Mouse (Mus musculus) heart, embryonic 15.5 days (tissue): Measurements from ENCODE around the gene Hist1h3e. TPM values are rescaled to one million over a fixed set of nuclear protein-coding genes. Genes with fewer than 3 reads are reported as not detected.
"Not testable (repeated sequence)": the region's sequence is repeated elsewhere in the genome, so short reads cannot be mapped to it uniquely, and the experiment has no call there.

ENCODE experiments used
- ATAC-seq: fragments of 200-750 bp; cut with Nextera tagmentation; replicated peaks from 2 replicates; pipeline ENCODE4 v1.8.0; 2017; ENCODE audit warnings: low read depth, moderate TSS enrichment; ENCODE audit not compliant: insufficient number of reproducible peaks, insufficient read depth, low FRiP score
- H3K27ac ChIP-seq: fragments of 300-500 bp; sonication (generic); 2 replicates; pipeline ENCODE4 v1.5.1; 2015; ENCODE audit warnings: mild to moderate bottlenecking, inconsistent platforms
- H3K27me3 ChIP-seq: fragments of 300-500 bp; sonication (generic); 2 replicates; pipeline ENCODE4 v1.6.1; 2015; ENCODE audit warnings: inconsistent platforms
- H3K36me3 ChIP-seq: fragments of 300-500 bp; sonication (generic); 2 replicates; pipeline ENCODE4 v1.6.1; 2015; ENCODE audit warnings: mild to moderate bottlenecking, inconsistent platforms
- H3K4me1 ChIP-seq: fragments of 300-500 bp; sonication (generic); replicated peaks from 2 replicates; pipeline ENCODE4 v1.6.1; 2015; ENCODE audit warnings: inconsistent platforms
- H3K4me2 ChIP-seq: fragments of 300-500 bp; sonication (generic); 2 replicates; pipeline ENCODE4 v1.6.1; 2015; ENCODE audit warnings: inconsistent platforms, mild to moderate bottlenecking, moderate library complexity
- H3K4me3 ChIP-seq: fragments of 300-500 bp; sonication (generic); 2 replicates; pipeline ENCODE4 v1.5.1; 2015; ENCODE audit warnings: mild to moderate bottlenecking, inconsistent platforms
- H3K9ac ChIP-seq: fragments of 300-500 bp; sonication (generic); 2 replicates; pipeline ENCODE4 v1.6.1; 2015; ENCODE audit warnings: mild to moderate bottlenecking, inconsistent platforms
- H3K9me3 ChIP-seq: fragments of 300-500 bp; sonication (generic); replicated peaks from 2 replicates; pipeline ENCODE4 v1.6.1; 2016; ENCODE audit warnings: inconsistent platforms
- WGBS: fragments of 180-500 bp; shearing (Covaris S2); methylation state at CpG from one replicate; pipeline ENCODE4 v1.1.7; 2015; ENCODE audit warnings: mixed read lengths; 5-methylcytosine and 5-hydroxymethylcytosine counted together
- polyA plus RNA-seq: library from polyadenylated mRNA; unstranded; fragments of >200 nt; fragmentation: Nextera tagmentation; extraction: Ambion mirVana; gene quantifications from 2 replicates; pipeline ENCODE4 v1.2.1, GENCODE M21; 2015

Hist1h3e gene
- polyA plus RNA-seq, 1 experiment from 2014 or later = 1.7 TPM

- H3K36me3 ChIP-seq = no peaks in the 10 kb centered on the region
- H3K9me3 ChIP-seq = no peaks in the 10 kb centered on the region
- ATAC-seq = no peak
- H3K4me3 ChIP-seq = peak overlapping the region; percentile 57
- peak overlapping the region; percentile 79 for H3K4me2 ChIP-seq
- WGBS = 13% methylated on average over 6 of the region's 6 CpGs
- H3K4me1 ChIP-seq = peaks cover 32% of the 10 kb centered on the region
- H3K27ac ChIP-seq = peak overlapping the region; percentile 79
- H3K27me3 ChIP-seq = no peaks in the 10 kb centered on the region
- peak overlapping the region; percentile 66 for H3K9ac ChIP-seq
Measured at GRCm38 (mm10) chr13:23582219-23583056, 20.3 kb upstream of the Hist1h3e start.

- Histone ChIP-seq H3K9ac (peak within 1 kb of the TSS; percentile 66), H3K36me3 (no peaks in the 10 kb centered on the region), H3K27ac (peak within 1 kb of the TSS; percentile 79), H3K9me3 (no peaks in the 10 kb centered on the region), H3K4me2 (peak within 1 kb of the TSS; percentile 79), H3K27me3 (no peaks in the 10 kb centered on the region), H3K4me1 (peaks cover 33% of the 10 kb centered on the region), H3K4me3 (peak within 1 kb of the TSS; percentile 57)
- peak; percentile 84 for ATAC-seq
- under 1% methylated on average over 43 of the region's 43 CpGs for WGBS
Measured at GRCm38 (mm10) chr13:23581408-23582218, 19.4 kb upstream of the Hist1h3e start, which contains the start of gene Hist1h4d. Gene Hist1h4d, plus strand, starts transcription at chr13:23581598.

DNA sequence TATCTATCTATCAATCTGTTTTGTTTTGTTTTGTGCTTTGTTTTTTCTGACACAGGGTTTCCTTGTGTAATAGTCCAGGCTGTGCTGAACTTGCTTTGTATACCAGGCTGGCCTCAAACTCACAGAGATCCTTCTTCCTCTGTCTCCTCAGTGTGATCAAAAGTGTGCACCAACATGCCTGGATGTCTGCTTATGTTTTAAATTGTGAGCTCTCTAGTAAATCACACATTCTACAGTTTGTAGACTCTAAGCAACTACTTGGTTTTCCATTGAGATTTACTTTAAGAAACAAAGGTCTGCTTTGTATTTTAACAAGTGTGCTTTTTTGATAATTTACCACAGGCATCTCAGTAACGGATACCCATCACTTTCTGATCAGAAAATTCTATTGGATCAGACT is 15.7 kb upstream of the Hist1h3e start:
- WGBS = 85% methylated on average over 1 of the region's 1 CpGs
- Histone ChIP-seq H3K4me1 (peaks cover 35% of the 10 kb centered on the region), H3K4me2 (no peak overlapping the region), H3K27ac (no peak overlapping the region), H3K36me3 (no peaks in the 10 kb centered on the region), H3K9ac (no peak overlapping the region), H3K27me3 (no peaks in the 10 kb centered on the region), H3K4me3 (no peak overlapping the region), H3K9me3 (no peaks in the 10 kb centered on the region)
- ATAC-seq = no peak

GRCm38 (mm10) chr13:23576906-23577639 is 14.9 kb upstream of the Hist1h3e start:
- Histone ChIP-seq H3K9me3 (no peaks in the 10 kb centered on the region), H3K27me3 (no peaks in the 10 kb centered on the region), H3K9ac (peak overlapping the region; percentile 61; the same call in 1 of the 2 replicates), H3K4me3 (peak overlapping the region; percentile 47), H3K36me3 (no peaks in the 10 kb centered on the region), H3K4me1 (peaks cover 37% of the 10 kb centered on the region), H3K4me2 (peak overlapping the region; percentile 73), H3K27ac (peak overlapping the region; percentile 77)
- ATAC-seq = no peak
- 52% methylated on average over 6 of the region's 6 CpGs for WGBS

- no peaks in the 10 kb centered on the region for H3K9me3 ChIP-seq
- H3K27me3 ChIP-seq = no peaks in the 10 kb centered on the region
- peak overlapping the region; percentile 73 for H3K4me2 ChIP-seq
- 22% methylated on average over 7 of the region's 7 CpGs for WGBS
- peak overlapping the region; percentile 47 for H3K4me3 ChIP-seq
- peaks cover 38% of the 10 kb centered on the region for H3K4me1 ChIP-seq
- no peaks in the 10 kb centered on the region for H3K36me3 ChIP-seq
- ATAC-seq = no peak
- peak overlapping the region; percentile 77 for H3K27ac ChIP-seq
- peak overlapping the region; percentile 61 for H3K9ac ChIP-seq
Measured at GRCm38 (mm10) chr13:23576351-23576881, 14.2 kb upstream of the Hist1h3e start.

DNA sequence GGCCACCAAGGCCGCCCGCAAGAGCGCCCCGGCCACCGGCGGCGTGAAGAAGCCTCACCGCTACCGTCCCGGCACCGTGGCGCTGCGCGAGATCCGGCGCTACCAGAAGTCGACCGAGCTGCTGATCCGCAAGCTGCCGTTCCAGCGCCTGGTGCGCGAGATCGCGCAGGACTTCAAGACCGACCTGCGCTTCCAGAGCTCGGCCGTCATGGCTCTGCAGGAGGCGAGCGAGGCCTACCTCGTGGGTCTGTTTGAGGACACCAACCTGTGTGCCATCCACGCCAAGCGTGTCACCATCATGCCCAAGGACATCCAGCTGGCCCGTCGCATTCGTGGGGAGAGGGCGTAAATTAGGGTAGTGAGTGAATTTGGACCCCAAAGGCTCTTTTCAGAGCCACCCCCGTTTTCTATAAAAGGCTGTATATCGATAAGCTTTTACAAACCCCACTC is 13.7 kb upstream of the Hist1h3e start:
- not testable (repeated sequence) for H3K9me3 ChIP-seq, H3K27me3 ChIP-seq, ATAC-seq, H3K36me3 ChIP-seq
- H3K27ac ChIP-seq = peak overlapping the region; percentile 77
- H3K4me1 ChIP-seq = peaks cover 35% of the 10 kb centered on the region
- H3K4me2 ChIP-seq = peak overlapping the region; percentile 73
- WGBS = 2% methylated on average over 11 of the region's 40 CpGs
- H3K9ac ChIP-seq = peak overlapping the region; percentile 61
- peak overlapping the region; percentile 47 for H3K4me3 ChIP-seq

GRCm38 (mm10) chr13:23575271-23575851 is 13.2 kb upstream of the Hist1h3e start, which contains the start of gene Hist1h3d:
Gene Hist1h3d, plus strand, starts transcription at chr13:23575763.
- H3K27me3 ChIP-seq = no peaks in the 10 kb centered on the region
- 1% methylated on average over 18 of the region's 18 CpGs for WGBS

DNA sequence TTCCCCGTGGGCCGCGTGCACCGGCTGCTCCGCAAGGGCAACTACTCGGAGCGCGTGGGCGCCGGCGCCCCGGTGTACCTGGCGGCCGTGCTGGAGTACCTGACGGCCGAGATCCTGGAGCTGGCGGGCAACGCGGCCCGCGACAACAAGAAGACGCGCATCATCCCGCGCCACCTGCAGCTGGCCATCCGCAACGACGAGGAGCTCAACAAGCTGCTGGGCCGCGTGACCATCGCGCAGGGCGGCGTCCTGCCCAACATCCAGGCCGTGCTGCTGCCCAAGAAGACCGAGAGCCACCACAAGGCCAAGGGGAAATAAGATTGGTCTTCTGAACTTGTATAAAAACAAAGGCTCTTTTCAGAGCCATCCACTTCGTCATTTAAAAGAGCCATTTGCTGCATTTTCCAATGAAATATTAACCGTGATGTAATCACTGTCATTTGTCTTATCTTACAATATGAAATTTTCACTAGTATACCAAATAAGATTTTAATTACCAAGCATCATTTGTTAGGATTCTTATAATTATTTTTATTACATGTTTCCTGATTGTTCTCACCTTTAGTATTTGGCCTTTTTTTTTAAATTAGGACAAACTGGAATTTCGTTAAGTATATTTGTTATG is 12.5 kb upstream of the Hist1h3e start:
- H3K9me3 ChIP-seq, ATAC-seq, H3K27me3 ChIP-seq, H3K9ac ChIP-seq, H3K36me3 ChIP-seq: not testable (repeated sequence)
- H3K4me1 ChIP-seq = peaks cover 38% of the 10 kb centered on the region
- 1% methylated on average over 14 of the region's 39 CpGs for WGBS
- H3K4me2 ChIP-seq = peak overlapping the region; percentile 73
- H3K4me3 ChIP-seq = peak overlapping the region; percentile 54
- H3K27ac ChIP-seq = peak overlapping the region; percentile 97

More at GRCm38 (mm10) chr13:23575271-23575851, 13.2 kb upstream of the Hist1h3e start, which contains the start of gene Hist1h3d:
- peak within 1 kb of the TSS; percentile 79 for H3K27ac ChIP-seq
- H3K9me3 ChIP-seq = no peaks in the 10 kb centered on the region
- H3K9ac ChIP-seq = peak within 1 kb of the TSS; percentile 61
- ATAC-seq = peak; percentile 53; the same call in 1 of the 2 replicates
- H3K4me1 ChIP-seq = peaks cover 33% of the 10 kb centered on the region
- H3K4me3 ChIP-seq = peak within 1 kb of the TSS; percentile 47
- H3K36me3 ChIP-seq = no peaks in the 10 kb centered on the region
- peak within 1 kb of the TSS; percentile 73 for H3K4me2 ChIP-seq

DNA sequence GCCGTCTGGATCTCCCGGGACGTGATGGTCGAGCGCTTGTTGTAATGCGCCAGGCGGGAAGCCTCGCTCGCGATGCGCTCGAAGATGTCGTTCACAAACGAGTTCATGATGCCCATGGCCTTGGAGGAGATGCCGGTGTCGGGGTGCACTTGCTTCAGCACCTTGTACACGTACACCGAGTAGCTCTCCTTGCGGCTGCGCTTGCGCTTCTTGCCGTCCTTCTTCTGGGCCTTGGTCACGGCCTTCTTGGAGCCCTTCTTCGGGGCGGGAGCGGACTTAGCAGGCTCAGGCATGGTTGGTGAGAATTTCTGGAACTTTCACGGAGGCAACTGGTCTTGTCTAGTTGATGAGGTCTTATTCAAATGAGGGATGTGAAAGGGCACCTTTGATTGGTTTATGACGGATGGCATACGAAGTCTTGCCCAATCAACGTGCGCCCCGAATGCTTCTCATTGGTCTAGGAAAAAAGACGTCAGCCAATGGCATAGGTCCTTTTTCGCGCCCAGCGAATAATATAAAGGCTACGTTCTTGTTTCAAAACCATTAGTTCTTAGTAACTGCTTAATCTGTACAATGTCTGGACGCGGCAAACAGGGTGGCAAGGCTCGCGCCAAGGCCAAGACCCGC is 11.8 kb upstream of the Hist1h3e start, which contains the start of the genes Hist1h2bf and Hist1h2ad:
Gene Hist1h2bf, minus strand, starts transcription at position 299 of the 627 bp plus-strand sequence.
Gene Hist1h2ad, plus strand, starts transcription at position 484 of the 627 bp plus-strand sequence.
- Histone ChIP-seq H3K27ac (peak within 1 kb of the TSS; percentile 97), H3K9ac (peak within 1 kb of the TSS; percentile 58), H3K4me2 (peak within 1 kb of the TSS; percentile 73), H3K4me3 (peak within 1 kb of the TSS; percentile 54), H3K4me1 (peaks cover 39% of the 10 kb centered on the region)
- not testable (repeated sequence) for H3K36me3 ChIP-seq, H3K27me3 ChIP-seq, H3K9me3 ChIP-seq
- ATAC-seq = peak; percentile 86
- WGBS = under 1% methylated on average over 36 of the region's 42 CpGs
